Mouse (Mus musculus): ENCODE data around the gene Blmh. TPM values are rescaled to one million over a fixed set of nuclear protein-coding genes. Genes with fewer than 3 reads are reported as not detected.
"Not testable (repeated sequence)": the region's sequence is repeated elsewhere in the genome, so short reads cannot be mapped to it uniquely, and the experiment has no call there.

Blmh gene
- total RNA-seq, 1 experiment from 2014 or later = 98.4 TPM

- no peak for ATAC-seq (replicated peaks; ENCODE audit: insufficient number of reproducible peaks, low FRiP score, low TSS enrichment, poor library complexity, severe bottlenecking)
Measured at GRCm38 (mm10) chr11:76911325-76912054, 13.1 kb upstream of the Blmh start.

GRCm38 (mm10) chr11:76912055-76912395 is 12.6 kb upstream of the Blmh start:
- ATAC-seq (replicated peaks; ENCODE audit: insufficient number of reproducible peaks, low FRiP score, low TSS enrichment, poor library complexity, severe bottlenecking) = no peak

- ATAC-seq (replicated peaks; ENCODE audit: insufficient number of reproducible peaks, low FRiP score, low TSS enrichment, poor library complexity, severe bottlenecking) = no peak
Measured at GRCm38 (mm10) chr11:76914366-76914765, 10.2 kb upstream of the Blmh start.

GRCm38 (mm10) chr11:76916539-76917229 is 7.9 kb upstream of the Blmh start:
- peak; percentile 47; the same call in 1 of the 2 replicates for ATAC-seq (replicated peaks; ENCODE audit: insufficient number of reproducible peaks, low FRiP score, low TSS enrichment, poor library complexity, severe bottlenecking)

- ATAC-seq (replicated peaks; ENCODE audit: insufficient number of reproducible peaks, low FRiP score, low TSS enrichment, poor library complexity, severe bottlenecking) = no peak
Measured at GRCm38 (mm10) chr11:76917230-76917548, 7.4 kb upstream of the Blmh start.

GRCm38 (mm10) chr11:76920607-76921006 is 4.0 kb upstream of the Blmh start:
- ATAC-seq (replicated peaks; ENCODE audit: insufficient number of reproducible peaks, low FRiP score, low TSS enrichment, poor library complexity, severe bottlenecking) = no peak

- not testable (repeated sequence) for ATAC-seq (replicated peaks; ENCODE audit: insufficient number of reproducible peaks, low FRiP score, low TSS enrichment, poor library complexity, severe bottlenecking)
Measured at GRCm38 (mm10) chr11:76928586-76928985, 4.0 kb downstream of the Blmh start.

- ATAC-seq (replicated peaks; ENCODE audit: insufficient number of reproducible peaks, low FRiP score, low TSS enrichment, poor library complexity, severe bottlenecking) = no peak
Measured at GRCm38 (mm10) chr11:76933209-76933608, 8.6 kb downstream of the Blmh start.

GRCm38 (mm10) chr11:76936578-76936977 is 12.0 kb downstream of the Blmh start:
- ATAC-seq (replicated peaks; ENCODE audit: insufficient number of reproducible peaks, low FRiP score, low TSS enrichment, poor library complexity, severe bottlenecking) = no peak

GRCm38 (mm10) chr11:76944839-76945238 is 20.2 kb downstream of the Blmh start:
- ATAC-seq (replicated peaks; ENCODE audit: insufficient number of reproducible peaks, low FRiP score, low TSS enrichment, poor library complexity, severe bottlenecking) = no peak

GRCm38 (mm10) chr11:76945386-76946202 is 21.0 kb downstream of the Blmh start:
- ATAC-seq (replicated peaks; ENCODE audit: insufficient number of reproducible peaks, low FRiP score, low TSS enrichment, poor library complexity, severe bottlenecking) = peak; percentile 93

GRCm38 (mm10) chr11:76946203-76946585 is 21.6 kb downstream of the Blmh start:
- no peak for ATAC-seq (replicated peaks; ENCODE audit: insufficient number of reproducible peaks, low FRiP score, low TSS enrichment, poor library complexity, severe bottlenecking)

GRCm38 (mm10) chr11:76953536-76953935 is 28.9 kb downstream of the Blmh start:
- ATAC-seq (replicated peaks; ENCODE audit: insufficient number of reproducible peaks, low FRiP score, low TSS enrichment, poor library complexity, severe bottlenecking) = no peak

- no peak for ATAC-seq (replicated peaks; ENCODE audit: insufficient number of reproducible peaks, low FRiP score, low TSS enrichment, poor library complexity, severe bottlenecking)
Measured at GRCm38 (mm10) chr11:76965703-76966102, 41.1 kb downstream of the Blmh start.

GRCm38 (mm10) chr11:76970328-76970727 is 45.7 kb downstream of the Blmh start:
- no peak for ATAC-seq (replicated peaks; ENCODE audit: insufficient number of reproducible peaks, low FRiP score, low TSS enrichment, poor library complexity, severe bottlenecking)

- ATAC-seq (replicated peaks; ENCODE audit: insufficient number of reproducible peaks, low FRiP score, low TSS enrichment, poor library complexity, severe bottlenecking) = no peak
Measured at GRCm38 (mm10) chr11:76974680-76975319, 50.2 kb downstream of the Blmh start.

- ATAC-seq (replicated peaks; ENCODE audit: insufficient number of reproducible peaks, low FRiP score, low TSS enrichment, poor library complexity, severe bottlenecking) = no peak
Measured at GRCm38 (mm10) chr11:76981570-76982141, 57.0 kb downstream of the Blmh start.

- no peak for ATAC-seq (replicated peaks; ENCODE audit: insufficient number of reproducible peaks, low FRiP score, low TSS enrichment, poor library complexity, severe bottlenecking)
Measured at GRCm38 (mm10) chr11:76982415-76982814, 57.8 kb downstream of the Blmh start.

- ATAC-seq (replicated peaks; ENCODE audit: insufficient number of reproducible peaks, low FRiP score, low TSS enrichment, poor library complexity, severe bottlenecking) = no peak
Measured at GRCm38 (mm10) chr11:76983641-76984040, 59.0 kb downstream of the Blmh start.

All from monocyte, adult 5-6 weeks (primary cell).